Mouse (Mus musculus): ENCODE results near the gene Dck.
"Not testable (repeated sequence)": the region's sequence is repeated elsewhere in the genome, so short reads cannot be mapped to it uniquely, and the experiment has no call there.

DNA sequence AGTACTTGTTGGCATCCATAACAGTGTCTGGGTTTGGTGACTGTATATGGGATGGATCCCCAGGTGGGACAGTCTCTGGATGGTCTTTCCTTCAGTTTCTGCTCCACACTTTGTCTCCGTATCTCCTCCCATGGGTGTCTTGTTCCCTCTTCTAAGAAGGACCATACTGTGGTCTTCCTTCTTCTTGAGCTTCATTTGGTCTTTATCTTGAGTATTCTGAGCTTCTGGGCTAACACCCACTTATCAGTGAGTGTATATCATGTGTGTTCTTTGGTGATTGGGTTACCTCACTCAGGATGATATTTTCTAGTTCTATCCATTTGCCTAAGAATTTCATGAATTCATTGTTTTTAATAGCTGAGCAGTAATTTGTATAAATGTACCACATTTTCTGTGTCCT, 23.7 kb upstream of the Dck start:
- TF ChIP-seq POLR2A (IDR thresholded peaks at IDR 0.05; ENCODE audit: extremely low read depth, insufficient read depth, low read length); CTCF (IDR thresholded peaks at IDR 0.05; ENCODE audit: low read depth, low read length): not testable (repeated sequence)

Data from liver, adult 2 months (tissue).